Mouse (Mus musculus): Measurements from ENCODE around the gene Taar7d. TPM values are rescaled to one million over a fixed set of nuclear protein-coding genes. Genes with fewer than 3 reads are reported as not detected.
"Not testable (repeated sequence)": the region's sequence is repeated elsewhere in the genome, so short reads cannot be mapped to it uniquely, and the experiment has no call there.

Taar7d gene
- polyA plus RNA-seq, 1 experiment from 2014 or later: not detected

DNA sequence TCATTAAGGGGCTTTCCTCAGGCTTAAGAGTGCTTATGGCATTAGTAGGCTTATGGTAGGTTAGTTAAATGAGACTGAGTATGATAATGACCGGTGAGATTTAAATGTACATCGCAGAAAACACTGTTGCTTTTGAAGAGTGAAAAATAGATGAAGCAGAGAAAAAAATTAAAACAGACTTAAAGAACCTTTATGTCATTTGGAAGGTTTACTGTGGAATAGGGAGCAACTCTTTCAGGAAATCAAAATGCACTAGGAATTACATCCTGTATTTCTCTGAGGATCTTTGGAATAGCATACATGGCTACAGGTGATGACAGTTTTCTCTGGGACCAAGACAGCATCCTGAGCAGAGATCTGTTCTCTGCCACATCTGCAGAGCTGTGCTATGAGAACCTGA lies 10.3 kb downstream of the Taar7d start, which contains the start of gene Taar7e:
Taar7e (plus strand) TSS at position 301 of the 400 bp plus-strand sequence.
- Histone ChIP-seq H3K9ac (no peak within 1 kb of the TSS), H3K27ac (ENCODE audit: poor library complexity, severe bottlenecking) (no peak within 1 kb of the TSS), H3K4me1 (replicated peaks) (no peaks in the 10 kb centered on the region), H3K27me3 (replicated peaks) (no peaks in the 10 kb centered on the region), H3K9me3 (replicated peaks) (no peaks in the 10 kb centered on the region), H3K36me3 (no peaks in the 10 kb centered on the region), H3K4me2 (no peak within 1 kb of the TSS), H3K4me3 (no peak within 1 kb of the TSS)
- no peak for ATAC-seq (ENCODE audit: insufficient number of reproducible peaks, low FRiP score)
- WGBS: 84% methylated on average over 2 of the region's 2 CpGs

DNA sequence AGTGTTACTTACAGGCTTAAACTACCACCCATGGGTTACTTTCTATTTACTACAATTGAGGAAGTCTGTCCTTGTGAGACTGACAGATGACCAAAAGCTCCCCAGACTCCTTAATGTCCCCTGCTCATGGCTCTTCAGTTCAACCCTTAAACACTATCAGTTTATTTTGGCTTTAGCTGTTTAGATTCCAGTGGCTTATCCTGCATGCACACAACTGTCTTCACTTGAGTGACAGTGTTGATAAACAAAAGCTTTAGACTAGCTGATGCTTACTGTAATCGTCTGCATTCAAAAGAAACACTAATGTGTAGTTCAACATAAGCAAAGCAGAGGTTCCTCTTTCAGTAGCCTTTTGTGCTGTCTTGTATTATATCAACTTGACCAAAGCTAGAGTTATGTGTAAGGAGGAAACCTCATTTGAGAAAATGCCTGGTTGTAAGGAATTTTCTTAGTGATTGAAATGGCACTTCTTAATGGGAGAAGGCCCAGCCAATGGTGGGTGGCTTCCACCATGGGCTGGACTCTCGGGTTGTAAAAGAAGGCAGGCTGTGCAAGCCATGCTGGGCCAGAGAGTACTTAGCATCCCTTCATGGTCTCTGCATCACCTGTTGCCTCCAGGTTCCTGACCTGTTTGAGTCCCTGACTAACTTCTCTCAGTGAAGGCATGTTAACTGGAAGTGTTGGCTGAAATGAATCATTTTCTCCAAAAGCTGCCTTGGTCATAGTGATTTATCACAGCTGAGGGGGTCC lies 13.3 kb downstream of the Taar7d start:
- no peak for ATAC-seq (ENCODE audit: insufficient number of reproducible peaks, low FRiP score)
- no peaks in the 10 kb centered on the region for H3K4me1 ChIP-seq (replicated peaks)
- H3K4me2 ChIP-seq: no peak overlapping the region
- no peak overlapping the region for H3K4me3 ChIP-seq
- H3K27ac ChIP-seq (ENCODE audit: poor library complexity, severe bottlenecking): no peak overlapping the region
- no peaks in the 10 kb centered on the region for H3K9me3 ChIP-seq (replicated peaks)
- H3K27me3 ChIP-seq (replicated peaks): no peaks in the 10 kb centered on the region
- no peak overlapping the region for H3K9ac ChIP-seq
- no peaks in the 10 kb centered on the region for H3K36me3 ChIP-seq
- WGBS: 43% methylated on average over 2 of the region's 2 CpGs

DNA sequence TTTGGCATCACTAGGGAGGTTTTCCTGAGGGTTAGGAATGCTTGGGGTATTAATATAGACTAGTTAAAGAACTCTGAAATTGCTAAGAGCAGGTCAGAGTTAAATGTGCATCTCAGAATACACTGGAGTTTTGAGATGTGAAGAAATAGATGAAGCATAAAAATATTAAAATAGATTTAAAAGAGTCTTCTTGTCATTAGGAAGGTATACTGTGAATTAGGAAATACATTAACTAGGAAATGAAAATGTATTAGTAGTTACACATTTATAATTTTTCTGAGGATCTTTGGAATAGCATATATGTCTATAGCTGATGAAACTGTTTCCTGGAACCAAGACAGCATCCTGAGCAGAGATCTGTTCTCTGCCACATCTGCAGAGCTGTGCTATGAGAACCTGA lies 22.2 kb downstream of the Taar7d start, which contains the start of gene Taar7f:
Taar7f (plus strand) TSS at position 301 of the 400 bp plus-strand sequence.
- H3K27me3 ChIP-seq (replicated peaks): no peaks in the 10 kb centered on the region
- no peak within 1 kb of the TSS for H3K27ac ChIP-seq (ENCODE audit: poor library complexity, severe bottlenecking)
- no peak within 1 kb of the TSS for H3K4me3 ChIP-seq
- no peak within 1 kb of the TSS for H3K9ac ChIP-seq
- ATAC-seq (ENCODE audit: insufficient number of reproducible peaks, low FRiP score): no peak
- H3K9me3 ChIP-seq (replicated peaks): no peaks in the 10 kb centered on the region
- no peaks in the 10 kb centered on the region for H3K36me3 ChIP-seq
- H3K4me2 ChIP-seq: no peak within 1 kb of the TSS
- no peaks in the 10 kb centered on the region for H3K4me1 ChIP-seq (replicated peaks)

DNA sequence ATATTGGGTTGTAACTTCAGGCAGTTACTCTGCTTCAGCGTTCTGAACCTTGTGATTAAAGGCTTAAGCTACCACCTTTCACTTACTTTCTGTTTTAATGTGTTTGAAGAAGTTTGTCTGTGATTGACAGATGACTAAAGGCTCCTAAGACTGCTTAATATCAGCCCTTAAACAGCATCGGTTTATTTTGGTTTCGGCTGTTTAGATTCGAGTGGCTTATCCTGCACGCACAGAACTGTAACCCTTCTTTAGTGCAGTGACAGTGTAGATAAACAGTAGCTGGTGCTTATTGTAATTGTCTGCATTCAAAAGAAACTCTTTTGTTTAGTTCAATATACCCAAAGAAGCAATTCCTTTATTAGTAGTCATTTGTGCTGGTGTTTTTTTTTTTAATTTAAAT lies 25.0 kb downstream of the Taar7d start:
- Histone ChIP-seq H3K9ac (no peak overlapping the region), H3K4me1 (replicated peaks) (no peaks in the 10 kb centered on the region), H3K36me3 (no peaks in the 10 kb centered on the region), H3K9me3 (replicated peaks) (no peaks in the 10 kb centered on the region), H3K27me3 (replicated peaks) (no peaks in the 10 kb centered on the region), H3K4me2 (no peak overlapping the region), H3K27ac (ENCODE audit: poor library complexity, severe bottlenecking) (no peak overlapping the region), H3K4me3 (no peak overlapping the region)
- WGBS: 22% methylated on average over 5 of the region's 5 CpGs
- no peak for ATAC-seq (ENCODE audit: insufficient number of reproducible peaks, low FRiP score)

DNA sequence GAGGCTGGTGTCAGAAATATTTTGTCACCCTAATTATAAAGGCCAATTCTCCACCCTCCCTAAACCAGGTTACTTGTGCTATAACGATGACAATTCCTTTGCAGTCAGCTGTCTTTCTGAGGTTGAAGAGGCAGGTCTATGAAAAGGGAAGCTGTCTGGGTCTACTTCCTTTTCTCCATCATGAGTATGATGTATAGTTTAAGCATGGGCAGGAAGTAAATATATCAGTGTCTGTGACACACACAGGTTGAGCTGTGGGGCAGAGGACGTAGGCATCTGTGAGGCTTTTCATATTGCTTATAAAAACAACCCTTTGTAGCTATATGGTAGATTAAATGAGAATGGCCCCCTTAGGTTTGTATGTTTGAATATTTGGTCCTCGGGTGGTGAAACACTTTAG lies 32.0 kb downstream of the Taar7d start:
- Histone ChIP-seq H3K4me3 (no peak overlapping the region), H3K36me3 (no peaks in the 10 kb centered on the region), H3K27me3 (replicated peaks) (no peaks in the 10 kb centered on the region), H3K27ac (ENCODE audit: poor library complexity, severe bottlenecking) (no peak overlapping the region), H3K9me3 (replicated peaks) (no peaks in the 10 kb centered on the region), H3K4me1 (replicated peaks) (no peaks in the 10 kb centered on the region), H3K9ac (no peak overlapping the region), H3K4me2 (no peak overlapping the region)
- WGBS: 83% methylated on average over 3 of the region's 3 CpGs
- ATAC-seq (ENCODE audit: insufficient number of reproducible peaks, low FRiP score): no peak

DNA sequence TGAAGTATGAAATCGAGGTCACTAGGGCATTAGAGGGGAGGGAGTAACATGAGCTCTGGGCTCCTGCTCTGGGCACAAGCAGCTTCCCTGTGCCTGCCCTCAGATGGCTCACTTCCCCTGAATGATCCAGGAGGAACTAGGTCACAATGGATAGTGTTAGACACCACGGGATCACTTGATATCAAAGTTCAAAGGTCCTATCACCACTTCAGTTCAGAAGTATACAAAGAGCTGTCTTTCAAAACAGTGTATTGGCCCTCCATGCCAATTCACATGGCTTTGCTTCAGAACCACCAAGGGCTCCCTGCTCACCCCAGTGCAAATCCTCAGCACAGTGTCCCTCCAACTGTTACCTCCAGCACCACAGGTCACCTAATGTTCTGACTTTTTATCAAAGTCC lies 47.7 kb downstream of the Taar7d start:
- ATAC-seq (ENCODE audit: insufficient number of reproducible peaks, low FRiP score); H3K4me1 ChIP-seq (replicated peaks); H3K27ac ChIP-seq (ENCODE audit: poor library complexity, severe bottlenecking); H3K4me3 ChIP-seq; H3K27me3 ChIP-seq (replicated peaks); H3K4me2 ChIP-seq; H3K9ac ChIP-seq; H3K9me3 ChIP-seq (replicated peaks); H3K36me3 ChIP-seq: not testable (repeated sequence)
- WGBS: 36% methylated on average over 2 of the region's 2 CpGs

DNA sequence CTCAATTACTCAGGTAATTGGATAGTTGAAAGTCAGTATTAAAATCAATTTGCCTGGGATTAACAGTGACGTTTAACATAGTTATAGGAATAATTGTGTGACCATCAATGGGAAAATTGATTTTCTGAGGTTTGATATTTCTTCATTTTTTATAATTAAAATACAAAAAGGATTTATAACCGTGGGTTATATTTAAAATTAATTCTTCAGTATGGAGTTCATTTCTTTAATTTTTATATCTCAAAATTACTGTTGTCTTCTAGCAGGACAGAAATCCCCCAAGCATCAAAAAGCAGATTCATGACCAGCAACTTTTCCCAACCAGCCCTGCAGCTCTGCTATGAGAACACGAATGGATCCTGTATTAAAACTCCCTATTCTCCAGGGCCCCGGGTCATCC lies 49.2 kb downstream of the Taar7d start, which contains the start of gene Taar8a:
Taar8a (plus strand) TSS at position 301 of the 400 bp plus-strand sequence.
- ATAC-seq (ENCODE audit: insufficient number of reproducible peaks, low FRiP score): not testable (repeated sequence)
- WGBS: 81% methylated on average over 2 of the region's 4 CpGs

More for the DNA sequence above, 49.2 kb downstream of the Taar7d start, which contains the start of gene Taar8a:
- not testable (repeated sequence) for H3K4me1 ChIP-seq (replicated peaks); H3K4me3 ChIP-seq; H3K36me3 ChIP-seq; H3K27ac ChIP-seq (ENCODE audit: poor library complexity, severe bottlenecking); H3K27me3 ChIP-seq (replicated peaks); H3K9ac ChIP-seq; H3K4me2 ChIP-seq; H3K9me3 ChIP-seq (replicated peaks)

Other genes starting within 250 kb of the Taar7d start
- 97.0 and 101 TPM in 2 replicates for gene Rps12, start 239.9 kb upstream of the Taar7d start, polyA plus RNA-seq (2016; fragmentation: Nextera tagmentation; extraction: Ambion mirVana)
- gene Slc18b1, start 230.2 kb upstream of the Taar7d start, polyA plus RNA-seq (2016; fragmentation: Nextera tagmentation; extraction: Ambion mirVana): 6.6 and 9.5 TPM in 2 replicates
- gene Vnn3, start 175.8 kb upstream of the Taar7d start, polyA plus RNA-seq (2016; fragmentation: Nextera tagmentation; extraction: Ambion mirVana): not detected in 2 replicates
- gene Vnn1, start 132.5 kb upstream of the Taar7d start, polyA plus RNA-seq (2016; fragmentation: Nextera tagmentation; extraction: Ambion mirVana): 6.9 and 7.0 TPM in 2 replicates
- not detected in 2 replicates for gene Taar1, start 106.9 kb upstream of the Taar7d start, polyA plus RNA-seq (2016; fragmentation: Nextera tagmentation; extraction: Ambion mirVana)
- gene Taar2, start 88.7 kb upstream of the Taar7d start, polyA plus RNA-seq (2016; fragmentation: Nextera tagmentation; extraction: Ambion mirVana): not detected in 2 replicates
- not detected in 2 replicates for gene Taar3, start 77.7 kb upstream of the Taar7d start, polyA plus RNA-seq (2016; fragmentation: Nextera tagmentation; extraction: Ambion mirVana)
- gene Taar4, start 66.7 kb upstream of the Taar7d start, polyA plus RNA-seq (2016; fragmentation: Nextera tagmentation; extraction: Ambion mirVana): not detected in 2 replicates
- gene Taar5, start 56.5 kb upstream of the Taar7d start, polyA plus RNA-seq (2016; fragmentation: Nextera tagmentation; extraction: Ambion mirVana): not detected in 2 replicates
- gene Taar6, start 41.6 kb upstream of the Taar7d start, polyA plus RNA-seq (2016; fragmentation: Nextera tagmentation; extraction: Ambion mirVana): not detected in 2 replicates
- not detected in 2 replicates for gene Taar7a, start 33.7 kb upstream of the Taar7d start, polyA plus RNA-seq (2016; fragmentation: Nextera tagmentation; extraction: Ambion mirVana)
- not detected in 2 replicates for gene Taar7b, start 27.3 kb upstream of the Taar7d start, polyA plus RNA-seq (2016; fragmentation: Nextera tagmentation; extraction: Ambion mirVana)
- gene Taar7e, start 10.4 kb downstream of the Taar7d start, polyA plus RNA-seq (2016; fragmentation: Nextera tagmentation; extraction: Ambion mirVana): not detected in 2 replicates
- not detected in 2 replicates for gene Taar7f, start 22.3 kb downstream of the Taar7d start, polyA plus RNA-seq (2016; fragmentation: Nextera tagmentation; extraction: Ambion mirVana)
- not detected in 2 replicates for gene Taar8a, start 49.3 kb downstream of the Taar7d start, polyA plus RNA-seq (2016; fragmentation: Nextera tagmentation; extraction: Ambion mirVana)
- gene Taar8b, start 65.1 kb downstream of the Taar7d start, polyA plus RNA-seq (2016; fragmentation: Nextera tagmentation; extraction: Ambion mirVana): not detected in 2 replicates
- not detected in 2 replicates for gene Taar8c, start 74.7 kb downstream of the Taar7d start, polyA plus RNA-seq (2016; fragmentation: Nextera tagmentation; extraction: Ambion mirVana)
- not detected in 2 replicates for gene Taar9, start 82.3 kb downstream of the Taar7d start, polyA plus RNA-seq (2016; fragmentation: Nextera tagmentation; extraction: Ambion mirVana)
- 86.9 and 92.5 TPM in 2 replicates for gene Stx7, start 122.1 kb downstream of the Taar7d start, polyA plus RNA-seq (2016; fragmentation: Nextera tagmentation; extraction: Ambion mirVana)
- 2.7 TPM in 2 replicates for gene Moxd1, start 196.3 kb downstream of the Taar7d start, polyA plus RNA-seq (2016; fragmentation: Nextera tagmentation; extraction: Ambion mirVana)

Measured in heart, embryonic 12.5 days (tissue).